Comparison of ENCODE assay signal across 18 mouse cellular contexts in genomic region chr14:23712891-23713290, GRCm38 (mm10).
"Had no signal": no experiment of that assay in that cellular context is flagged by ENCODE, and none has a peak within 500 bp of the region (broad histone marks: within the 10 kb centered on the region; RNA-seq: fewer than 3 reads in every experiment).

No protein-coding gene starts in this region.

- H3K4me2 ChIP-seq: lung, embryonic 14.5 days; midbrain, embryonic 13.5 days; midbrain, embryonic 15.5 days; neural tube, embryonic 13.5 days; neural tube, embryonic 15.5 days had no signal

- H3K9me3 ChIP-seq: midbrain, embryonic 10.5 days; midbrain, embryonic 13.5 days; midbrain, embryonic 15.5 days; neural tube, embryonic 13.5 days; neural tube, embryonic 15.5 days had no signal

- H3K27me3 ChIP-seq: midbrain, embryonic 13.5 days; midbrain, embryonic 15.5 days; neural tube, embryonic 13.5 days; neural tube, embryonic 15.5 days had no signal

- H3K36me3 ChIP-seq: midbrain, embryonic 10.5 days; midbrain, embryonic 13.5 days; midbrain, embryonic 15.5 days; neural tube, embryonic 13.5 days; neural tube, embryonic 15.5 days had no signal

- ATAC-seq: midbrain, embryonic 13.5 days; midbrain, embryonic 15.5 days had no signal

- H3K9ac ChIP-seq: lung, embryonic 14.5 days; midbrain, embryonic 13.5 days; midbrain, embryonic 15.5 days; neural tube, embryonic 13.5 days; neural tube, embryonic 15.5 days had no signal

- H3K27ac ChIP-seq: midbrain, embryonic 10.5 days; midbrain, embryonic 13.5 days; midbrain, embryonic 15.5 days had no signal

- H3K4me3 ChIP-seq: midbrain, embryonic 10.5 days; midbrain, embryonic 13.5 days; midbrain, embryonic 15.5 days; myocyte; neural tube, embryonic 13.5 days; neural tube, embryonic 15.5 days had no signal

- DNase-seq: lung, adult 18-20 months; lung, embryonic 14.5 days; lung, postnatal 10 days; lung, postnatal 4 days; retina, postnatal 1 day; right cerebral cortex, adult 18-20 months; right cerebral cortex, postnatal 25 days; right cerebral cortex, postnatal 4 days; spleen, adult 18-20 months; thymus, adult 18-20 months; thymus, postnatal 14 days; thymus, postnatal 36 days had no signal
